Mouse (Mus musculus) Patski (cell line): ENCODE measurements at regions not wholly inside any gene's neighbourhood (a gene's known extent, or its start where the extent isn't known, plus 50 kb on each side); places are given as distances from the start of the nearest gene placed in this dataset.

Experiments used
- ATAC-seq: fragments of 100-300 bp; one replicate; pipeline ENCODE4 v1.8.0; 2021
- CTCF ChIA-PET: fragments of 350-600 bp; sonication (Branson Sonifier 250); formaldehyde crosslinking; loops from one replicate; lab custom pipeline; 2022; ENCODE audit warnings: inconsistent platforms; lab: Charles Lee
- POLR2A ChIA-PET: fragments of 350-600 bp; sonication (Branson Sonifier 250); formaldehyde crosslinking; loops from one replicate; lab custom pipeline; 2022; ENCODE audit warnings: antibody characterized with exemption, inconsistent platforms; lab: Charles Lee
- DNase-seq: peaks from one replicate; pipeline ENCODE4 v3.0.0-alpha.2; 2011; ENCODE audit warnings: low read depth, low spot score
- H3K27me3 ChIP-seq: fragments of 371-371 bp; one replicate; pipeline ENCODE4 v1.5.1; 2021
- CTCF ChIP-seq: fragments of 100-300 bp; IDR thresholded peaks from one replicate; pipeline ENCODE4 v1.5.1; 2021
- in situ Hi-C: fragments of 300-500 bp; cut with MboI; formaldehyde crosslinking; loops from 3 replicates; pipeline ENCODE4 v1.11.1; 2018; ENCODE audit warnings: low pct_unique_long_range_greater_than_20kb, mixed read lengths

DNA sequence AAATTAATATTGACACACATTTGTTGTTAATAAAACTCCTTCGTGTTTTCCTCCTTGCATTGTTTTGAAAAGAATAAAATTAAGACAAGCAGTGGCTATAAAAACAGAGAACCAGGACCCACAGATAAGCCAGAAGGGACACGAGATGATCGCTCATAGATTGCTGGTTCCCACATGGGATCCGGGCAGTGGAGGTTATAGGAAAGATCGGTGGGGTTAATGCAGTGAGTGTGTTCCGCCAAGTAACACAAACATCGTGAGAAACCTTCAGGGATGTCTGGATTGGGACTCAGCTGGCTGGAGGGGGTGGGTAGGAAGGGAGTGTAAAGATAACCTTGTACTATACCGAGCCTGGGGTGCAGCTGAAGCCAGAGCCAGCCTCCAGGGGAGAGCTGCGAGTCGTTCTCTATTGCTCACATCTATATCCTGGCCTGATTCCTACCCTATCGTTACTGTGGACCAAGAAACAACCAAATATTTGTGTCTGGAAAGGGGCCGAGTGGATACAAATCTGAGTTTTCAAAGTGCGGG, 116.6 kb upstream of the Egflam start:
- in situ Hi-C loops = no loop called here
- no peak for TF ChIP-seq CTCF
- ChIA-PET CTCF (no interaction called here), POLR2A (interaction anchor here (0.7 kb wide), 1 partner anchor 10 kb away, joined by 4 read pairs; no protein-coding TSS in a partner anchor)
- no peak for ATAC-seq
- H3K27me3 ChIP-seq = peaks cover 5% of the 10 kb centered on the region
- DNase-seq = no peak

DNA sequence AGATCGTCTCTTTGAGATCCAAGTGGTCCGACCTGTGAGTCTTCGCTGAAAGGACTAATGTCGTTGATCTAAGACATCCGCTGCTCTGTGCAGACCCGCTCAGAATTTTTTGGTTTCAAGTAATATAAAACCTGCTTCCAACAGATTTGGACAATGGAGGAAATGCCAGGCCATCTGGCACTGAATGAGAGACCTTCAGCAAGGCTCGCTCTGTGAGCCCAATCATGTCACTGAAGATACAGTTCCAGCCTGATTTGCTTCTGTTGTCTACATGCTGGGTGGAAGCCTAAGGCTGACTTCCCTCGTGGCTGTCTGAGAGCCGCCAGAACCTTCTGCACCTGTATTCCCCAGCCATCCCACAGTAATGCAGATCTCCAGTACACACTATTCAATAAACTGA, 123.4 kb upstream of the Egflam start:
- DNase-seq (no peak), ATAC-seq (no peak)
- no peak for TF ChIP-seq CTCF
- in situ Hi-C loops = no loop called here
- POLR2A ChIA-PET = no interaction called here
- peaks cover 12% of the 10 kb centered on the region for H3K27me3 ChIP-seq
- CTCF ChIA-PET = no interaction called here

DNA sequence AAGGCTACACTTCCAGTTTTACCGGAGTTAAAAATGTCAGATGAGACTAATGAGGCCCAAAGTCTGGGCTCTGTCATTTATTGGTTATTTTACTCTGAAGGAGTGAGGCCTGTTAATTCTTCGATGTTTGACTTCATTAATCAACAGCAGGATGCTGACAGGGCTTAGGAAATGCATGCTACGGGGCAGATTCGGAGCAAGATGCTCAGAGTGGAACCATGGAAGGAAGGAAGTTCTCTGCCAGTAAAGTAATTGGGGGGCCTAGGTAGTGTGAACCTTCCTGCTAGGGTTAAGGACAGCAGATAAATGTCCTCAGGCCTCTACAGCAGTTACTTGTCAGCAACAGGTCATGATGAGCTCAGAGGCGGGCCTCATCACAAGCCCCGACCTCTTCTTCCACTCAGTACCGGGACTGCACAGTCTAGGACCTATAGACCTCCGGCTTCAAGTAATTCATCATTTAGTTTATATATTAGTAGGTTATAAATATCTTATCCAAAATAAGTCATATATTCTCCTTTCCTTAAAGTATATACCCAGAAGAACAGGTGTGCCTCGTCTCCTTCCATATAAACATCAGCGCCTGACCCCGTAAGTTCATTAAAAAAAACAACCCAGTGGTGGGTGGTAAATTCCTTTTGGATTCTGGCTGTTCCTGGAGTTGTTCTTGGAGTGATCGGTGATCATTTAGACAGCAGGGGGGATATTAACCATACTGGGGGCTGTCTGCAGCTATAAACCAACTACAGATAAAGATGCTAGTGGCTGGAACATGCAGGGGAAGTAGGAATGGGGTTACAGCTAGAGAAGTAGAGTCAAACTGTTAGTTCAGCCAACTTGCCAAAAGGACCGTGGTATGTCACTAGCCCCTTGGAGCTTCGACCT, 124.9 kb upstream of the Egflam start:
- in situ Hi-C loops = no loop called here
- ChIA-PET CTCF (interaction anchor here (0.8 kb wide), 1 partner anchor 12 kb away, joined by 3 read pairs; no protein-coding TSS in a partner anchor), POLR2A (interaction anchor here (0.6 to 0.8 kb wide), 2 partner anchors 41 kb away, joined by 3 read pairs; no protein-coding TSS in a partner anchor)
- ATAC-seq (no peak), DNase-seq (no peak)
- H3K27me3 ChIP-seq = peaks cover 12% of the 10 kb centered on the region
- no peak for TF ChIP-seq CTCF

DNA sequence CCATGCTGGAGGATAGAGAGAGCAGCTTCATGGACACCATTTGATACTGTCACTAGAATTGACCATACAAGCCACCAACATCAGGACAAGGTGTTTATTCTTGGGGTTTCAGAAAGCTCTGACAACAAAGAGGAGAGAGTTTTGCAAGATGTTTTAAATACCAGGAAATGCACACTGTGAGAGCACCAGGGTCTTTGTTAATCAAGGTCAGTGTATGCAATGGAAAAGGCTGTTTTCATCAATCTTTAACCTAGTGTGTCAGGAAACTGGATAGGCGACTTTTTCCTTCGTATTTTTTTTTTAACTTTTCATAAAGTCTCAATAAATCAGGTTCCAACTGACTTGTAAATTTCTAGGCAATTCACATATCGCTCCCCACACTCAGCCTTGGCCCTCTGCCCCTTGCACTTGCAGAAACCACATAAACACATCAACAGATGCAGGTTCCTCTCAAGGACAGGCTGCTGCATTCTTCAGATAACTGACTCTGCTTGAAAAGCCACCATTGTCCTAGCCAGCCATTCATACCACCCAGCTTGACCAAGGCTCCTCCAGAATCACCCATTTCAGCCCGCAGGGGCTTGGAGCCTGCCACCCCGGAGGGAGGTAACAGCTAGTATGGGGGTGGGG, 132.9 kb upstream of the Egflam start:
- ChIA-PET POLR2A (no interaction called here), CTCF (no interaction called here)
- ATAC-seq = no peak
- in situ Hi-C loops = no loop called here
- TF ChIP-seq CTCF = no peak
- no peaks in the 10 kb centered on the region for H3K27me3 ChIP-seq
- no peak for DNase-seq

DNA sequence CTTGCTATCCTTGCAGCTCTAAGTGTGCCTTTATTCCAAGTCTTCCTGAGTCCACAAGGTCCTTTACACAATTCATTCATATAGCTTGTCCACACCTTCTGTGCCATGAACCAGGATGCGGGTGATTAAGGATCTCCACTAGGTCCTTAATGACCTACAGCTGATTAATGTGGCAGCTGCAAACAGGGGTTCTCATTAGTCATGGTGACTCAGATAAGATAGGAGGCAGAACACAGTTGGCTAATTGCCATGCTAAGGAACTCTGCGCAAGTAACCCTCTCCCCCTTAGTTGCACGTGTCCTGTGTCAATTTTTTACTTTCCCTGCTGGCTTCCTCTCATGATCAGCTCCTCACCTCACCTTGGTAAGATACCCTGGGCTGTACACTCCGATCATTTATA, 139.7 kb upstream of the Egflam start:
- in situ Hi-C loops = no loop called here
- ChIA-PET CTCF (interaction anchor here (1.4 kb wide), 1 partner anchor 17 kb away, joined by 3 read pairs; no protein-coding TSS in a partner anchor), POLR2A (interaction anchor here (1.3 kb wide), 1 partner anchor 12 kb away, joined by 4 read pairs; no protein-coding TSS in a partner anchor)
- H3K27me3 ChIP-seq = peaks cover 3% of the 10 kb centered on the region
- DNase-seq = no peak
- no peak for TF ChIP-seq CTCF
- no peak for ATAC-seq

DNA sequence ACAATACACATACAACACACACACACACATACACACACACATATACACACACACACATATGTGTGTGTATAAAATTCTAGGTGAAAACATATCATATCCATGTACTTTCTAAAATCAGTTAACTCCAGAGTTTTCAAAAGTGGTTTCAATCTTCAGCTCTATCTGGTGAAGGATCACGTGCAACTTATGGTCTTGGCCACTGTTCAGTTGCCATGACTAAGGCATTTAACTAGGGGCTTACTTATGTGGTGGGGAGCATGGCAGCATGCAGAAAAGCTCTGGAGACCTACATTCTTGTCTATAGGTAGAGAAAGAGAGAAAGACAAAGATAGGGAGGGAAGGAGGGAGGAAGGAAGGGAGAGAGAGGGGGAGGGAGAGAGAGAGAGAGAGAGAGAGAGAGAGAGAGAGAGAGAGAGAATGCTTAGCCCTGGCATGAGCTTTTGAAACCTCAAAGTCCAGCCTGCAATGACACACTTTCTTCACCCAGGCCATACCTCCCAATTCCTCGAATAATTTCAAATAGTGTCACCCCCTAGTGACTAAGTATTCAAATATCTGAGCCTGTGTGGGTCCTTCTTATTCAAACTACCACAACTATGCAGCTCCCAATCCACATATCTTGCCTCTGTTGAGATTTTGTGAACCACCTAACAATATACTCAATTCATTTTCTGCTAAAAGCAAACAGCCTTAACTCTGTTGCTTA, 155.1 kb upstream of the Egflam start:
- in situ Hi-C loops = no loop called here
- DNase-seq = no peak
- no peak for ATAC-seq
- H3K27me3 ChIP-seq = no peaks in the 10 kb centered on the region
- POLR2A ChIA-PET = no interaction called here
- CTCF ChIA-PET = interaction anchor here (0.8 kb wide), 1 partner anchor 21 kb away, joined by 3 read pairs; no protein-coding TSS in a partner anchor
- TF ChIP-seq CTCF = no peak

DNA sequence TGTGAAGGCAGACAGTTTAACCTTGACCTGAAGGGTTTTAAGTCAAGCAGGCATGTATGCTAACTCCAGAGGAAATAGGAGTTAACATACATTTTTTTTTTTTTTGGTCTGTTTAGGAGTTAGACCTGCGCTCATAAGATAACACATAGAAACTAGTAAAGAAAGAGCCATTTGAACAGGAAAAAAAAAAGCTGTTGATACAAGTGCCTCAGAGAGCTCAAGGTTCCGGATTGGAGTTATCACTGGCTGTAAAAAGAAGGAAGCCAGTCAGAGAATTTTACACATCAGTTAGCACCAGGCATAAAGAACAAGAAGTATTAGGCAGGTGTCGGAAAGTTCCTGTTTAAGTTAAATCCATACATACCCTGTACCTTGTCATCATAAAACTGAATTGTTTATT, 156.2 kb upstream of the Egflam start:
- TF ChIP-seq CTCF = no peak
- ATAC-seq (no peak), DNase-seq (no peak)
- H3K27me3 ChIP-seq = no peaks in the 10 kb centered on the region
- in situ Hi-C loops = no loop called here
- ChIA-PET CTCF (interaction anchor here (1.0 kb wide), 1 partner anchor 16 kb away, joined by 3 read pairs; no protein-coding TSS in a partner anchor), POLR2A (interaction anchor here (0.6 kb wide), 2 partner anchors 132 to 266 kb away, joined by 3 to 4 read pairs; no protein-coding TSS in a partner anchor)

DNA sequence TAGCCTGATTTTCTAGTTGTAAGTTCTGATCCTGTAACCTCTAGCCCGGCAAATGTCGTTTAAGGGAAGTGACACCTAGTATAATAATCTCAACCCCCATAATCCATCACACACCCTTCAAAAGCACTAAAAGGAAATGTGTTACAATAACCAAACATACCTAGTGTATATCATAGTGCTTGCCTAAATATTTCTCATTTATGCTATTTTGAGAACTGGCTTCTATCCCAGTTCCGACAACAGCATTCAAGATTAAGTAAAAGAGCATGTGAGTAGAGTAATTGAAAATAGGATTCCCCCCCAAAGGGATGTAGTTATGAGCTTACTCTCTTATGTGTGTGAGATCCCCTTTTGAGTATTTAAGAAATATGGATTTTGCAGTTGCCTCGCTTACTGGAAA, 165.1 kb upstream of the Egflam start:
- CTCF ChIA-PET = no interaction called here
- ATAC-seq (no peak), DNase-seq (no peak)
- H3K27me3 ChIP-seq = no peaks in the 10 kb centered on the region
- no peak for TF ChIP-seq CTCF
- POLR2A ChIA-PET = interaction anchor here (1.3 kb wide), 1 partner anchor 17 kb away, joined by 3 read pairs; no protein-coding TSS in a partner anchor
- in situ Hi-C loops = no loop called here

DNA sequence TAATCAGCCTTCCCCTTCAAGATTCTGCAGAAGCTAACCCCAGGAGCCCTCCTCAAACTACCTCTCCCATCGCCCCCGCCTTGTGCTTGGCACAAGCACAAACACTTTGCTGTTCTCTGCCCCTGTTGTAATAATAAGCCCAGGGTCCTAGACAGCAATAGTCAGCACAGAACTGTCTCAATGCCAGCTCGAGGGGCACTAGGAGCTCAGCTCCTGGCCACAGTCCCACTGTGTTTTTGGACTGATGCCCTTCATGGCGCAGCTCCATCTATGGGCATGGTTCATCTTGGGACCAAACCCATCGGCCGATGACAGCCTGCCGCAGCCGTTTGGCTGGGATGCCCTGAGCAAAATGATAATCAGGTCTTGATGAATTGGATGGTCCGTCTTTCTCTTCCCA, 165.5 kb upstream of the Egflam start:
- ChIA-PET CTCF (no interaction called here), POLR2A (interaction anchor here (1.3 kb wide), 1 partner anchor 17 kb away, joined by 3 read pairs; no protein-coding TSS in a partner anchor)
- no peak for DNase-seq
- TF ChIP-seq CTCF = no peak
- ATAC-seq = no peak
- H3K27me3 ChIP-seq = no peaks in the 10 kb centered on the region
- in situ Hi-C loops = no loop called here

DNA sequence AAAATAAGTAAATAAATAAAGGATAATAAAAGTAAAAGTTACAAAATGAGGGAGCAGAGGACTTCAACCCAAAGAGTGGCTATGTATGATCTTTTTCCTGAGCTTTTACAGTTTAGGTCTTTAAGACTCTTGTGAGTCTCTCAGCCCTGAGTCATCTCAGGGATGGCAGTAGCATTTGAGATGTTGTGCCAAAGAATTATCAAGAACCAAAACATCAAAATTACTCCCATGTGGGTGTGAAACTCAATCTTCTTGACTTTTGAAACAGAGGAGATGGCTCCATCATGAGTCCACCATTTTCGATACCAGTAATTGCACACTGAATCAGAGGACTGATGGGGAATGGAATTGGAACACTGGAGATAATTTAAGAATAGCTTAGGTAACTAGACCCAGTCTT, 174.0 kb upstream of the Egflam start:
- ATAC-seq = no peak
- CTCF ChIA-PET = no interaction called here
- H3K27me3 ChIP-seq = no peaks in the 10 kb centered on the region
- no peak for DNase-seq
- in situ Hi-C loops = no loop called here
- POLR2A ChIA-PET = no interaction called here
- TF ChIP-seq CTCF = no peak
